Mouse (Mus musculus) forebrain, embryonic 16.5 days (tissue): ENCODE data around the gene Cabs1. TPM values are rescaled to one million over a fixed set of nuclear protein-coding genes. Genes with fewer than 3 reads are reported as not detected.

ENCODE experiments used
- polyA plus RNA-seq: library from polyadenylated mRNA; unstranded; fragments of >200 nt; fragmentation: Nextera tagmentation; extraction: Ambion mirVana; gene quantifications from 2 replicates; pipeline ENCODE4 v1.2.1, GENCODE M21; 2015

Gene Cabs1
- polyA plus RNA-seq, 1 experiment from 2014 or later = not detected

Other genes starting within 250 kb of the Cabs1 start
- not detected in 2 replicates for gene Csn1s2a, start 204.9 kb upstream of the Cabs1 start, polyA plus RNA-seq
- not detected in 2 replicates for gene Csn1s2b, start 171.4 kb upstream of the Cabs1 start, polyA plus RNA-seq
- not detected in 2 replicates for gene Prr27, start 153.8 kb upstream of the Cabs1 start, polyA plus RNA-seq
- not detected in 2 replicates for gene Odam, start 94.4 kb upstream of the Cabs1 start, polyA plus RNA-seq
- not detected in 2 replicates for gene Csn3, start 53.9 kb upstream of the Cabs1 start, polyA plus RNA-seq
- gene 2310003L06Rik, start 10.0 kb upstream of the Cabs1 start, polyA plus RNA-seq = not detected in 2 replicates
- gene Gm28434, start 9.9 kb upstream of the Cabs1 start, polyA plus RNA-seq = not detected in 2 replicates
- not detected in 2 replicates for gene Smr3a, start 23.1 kb downstream of the Cabs1 start, polyA plus RNA-seq
- not detected in 2 replicates for gene Smr2, start 107.1 kb downstream of the Cabs1 start, polyA plus RNA-seq
- not detected in 2 replicates for gene Gm11116, start 132.1 kb downstream of the Cabs1 start, polyA plus RNA-seq
- gene Gm11115, start 174.7 kb downstream of the Cabs1 start, polyA plus RNA-seq = not detected in 2 replicates